Mouse (Mus musculus): ENCODE measurements around the gene Zmiz1. TPM values are rescaled to one million over a fixed set of nuclear protein-coding genes. Genes with fewer than 3 reads are reported as not detected.
A peak's percentile ranks its signal among the peaks of the same experiment; 100 is the strongest.

Gene Zmiz1
- polyA plus RNA-seq, 1 experiment from 2014 or later: 6.1 TPM

DNA sequence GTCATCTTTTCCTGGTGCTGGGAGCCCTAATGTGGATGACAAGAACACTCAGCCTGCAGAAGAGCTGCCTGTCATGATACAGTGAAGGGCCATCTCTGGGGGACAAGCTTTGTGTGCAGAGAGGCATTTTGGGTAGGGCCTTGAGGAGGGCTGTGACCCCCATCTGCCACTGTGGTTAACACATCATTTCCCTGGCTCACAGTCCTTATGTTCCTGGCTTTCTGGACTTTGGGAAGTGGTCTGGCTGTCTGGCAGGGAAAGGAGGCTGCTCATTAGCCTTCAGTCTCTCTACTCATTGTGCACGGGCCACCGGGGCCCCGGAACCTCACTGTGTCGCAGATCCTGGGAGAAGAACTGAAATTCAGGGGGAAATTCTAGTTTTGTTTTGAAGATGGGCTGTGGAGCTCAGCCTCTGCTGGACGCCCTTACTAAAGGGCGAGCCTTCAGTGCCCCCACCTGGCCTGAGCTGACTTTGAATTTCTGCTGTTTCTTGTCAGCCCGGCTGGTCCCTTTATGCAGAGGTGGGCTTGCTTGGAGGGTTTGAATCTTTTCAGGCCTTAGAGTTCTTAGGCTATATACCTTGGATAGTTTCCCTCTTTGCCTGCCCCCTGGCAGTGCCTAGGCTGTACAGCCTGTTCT lies 10.0 kb downstream of the Zmiz1 start:
- no peak overlapping the region for H3K27ac ChIP-seq (ENCODE audit: low read length)
- no peak overlapping the region for H3K9ac ChIP-seq (ENCODE audit: low read depth, low read length)

GRCm38 (mm10) chr14:25470224-25470805 lies 11.3 kb downstream of the Zmiz1 start:
- Histone ChIP-seq H3K9ac (ENCODE audit: low read depth, low read length) (no peak overlapping the region), H3K27ac (ENCODE audit: low read length) (peak overlapping the region; percentile 34; the same call in 1 of the 2 replicates), H3K27me3 (ENCODE audit: control insufficient read depth, insufficient read depth, low read depth, low read length) (no peaks in the 10 kb centered on the region), H3K4me3 (ENCODE audit: low read depth, low read length) (no peak overlapping the region), H3K36me3 (ENCODE audit: control insufficient read depth, insufficient read depth) (no peaks in the 10 kb centered on the region), H3K4me1 (ENCODE audit: control insufficient read depth, low read depth, low read length) (peaks cover 63% of the 10 kb centered on the region), H3K9me3 (replicated peaks; ENCODE audit: control insufficient read depth, low read length) (no peaks in the 10 kb centered on the region), H3K4me2 (ENCODE audit: low read depth, low read length) (no peak overlapping the region)
- 56% methylated on average over 7 of the region's 7 CpGs for WGBS (ENCODE audit: insufficient replicate concordance)
- no peak for ATAC-seq (ENCODE audit: low read depth)

More for the DNA sequence above, 10.0 kb downstream of the Zmiz1 start:
- H3K4me1 ChIP-seq (ENCODE audit: control insufficient read depth, low read depth, low read length): peaks cover 65% of the 10 kb centered on the region
- H3K36me3 ChIP-seq (ENCODE audit: control insufficient read depth, insufficient read depth): no peaks in the 10 kb centered on the region
- ATAC-seq (ENCODE audit: low read depth): no peak
- 63% methylated on average over 7 of the region's 7 CpGs for WGBS (ENCODE audit: insufficient replicate concordance)
- H3K4me3 ChIP-seq (ENCODE audit: low read depth, low read length): no peak overlapping the region
- no peak overlapping the region for H3K4me2 ChIP-seq (ENCODE audit: low read depth, low read length)
- H3K27me3 ChIP-seq (ENCODE audit: control insufficient read depth, insufficient read depth, low read depth, low read length): no peaks in the 10 kb centered on the region
- no peaks in the 10 kb centered on the region for H3K9me3 ChIP-seq (replicated peaks; ENCODE audit: control insufficient read depth, low read length)

DNA sequence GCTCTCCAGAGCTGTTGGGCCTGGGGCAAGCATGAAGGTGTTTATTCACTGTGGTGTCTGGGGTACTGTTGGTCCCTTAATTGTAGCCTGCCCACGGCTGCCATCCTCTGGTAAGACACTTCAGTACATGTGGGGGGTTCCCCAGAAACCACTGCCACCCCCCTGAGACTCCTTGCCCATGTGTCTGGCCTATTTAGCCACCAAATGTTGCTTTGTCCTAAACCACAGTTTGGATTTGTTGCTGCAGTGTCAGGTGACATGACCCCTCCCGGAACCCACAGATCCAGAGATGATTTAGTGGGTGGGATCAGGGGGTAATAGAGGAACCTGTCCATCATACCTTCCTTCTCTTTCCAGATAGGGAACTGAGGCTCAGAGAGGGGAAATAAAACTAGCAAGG lies 12.1 kb downstream of the Zmiz1 start:
- H3K4me2 ChIP-seq (ENCODE audit: low read depth, low read length): no peak overlapping the region
- ATAC-seq (ENCODE audit: low read depth): no peak
- no peak overlapping the region for H3K27ac ChIP-seq (ENCODE audit: low read length)
- H3K4me3 ChIP-seq (ENCODE audit: low read depth, low read length): no peak overlapping the region
- peaks cover 56% of the 10 kb centered on the region for H3K4me1 ChIP-seq (ENCODE audit: control insufficient read depth, low read depth, low read length)
- WGBS (ENCODE audit: insufficient replicate concordance): 13% methylated on average over 2 of the region's 2 CpGs
- no peaks in the 10 kb centered on the region for H3K9me3 ChIP-seq (replicated peaks; ENCODE audit: control insufficient read depth, low read length)
- no peaks in the 10 kb centered on the region for H3K27me3 ChIP-seq (ENCODE audit: control insufficient read depth, insufficient read depth, low read depth, low read length)
- no peaks in the 10 kb centered on the region for H3K36me3 ChIP-seq (ENCODE audit: control insufficient read depth, insufficient read depth)
- no peak overlapping the region for H3K9ac ChIP-seq (ENCODE audit: low read depth, low read length)

- H3K4me3 ChIP-seq (ENCODE audit: low read depth, low read length): no peak overlapping the region
- H3K9ac ChIP-seq (ENCODE audit: low read depth, low read length): no peak overlapping the region
- H3K9me3 ChIP-seq (replicated peaks; ENCODE audit: control insufficient read depth, low read length): no peaks in the 10 kb centered on the region
- ATAC-seq (ENCODE audit: low read depth): 0 out of 2 replicates have a peak, but pooled peaks have one; percentile 26
- peak overlapping the region; percentile 67 for H3K27ac ChIP-seq (ENCODE audit: low read length)
- no peak overlapping the region for H3K4me2 ChIP-seq (ENCODE audit: low read depth, low read length)
- H3K4me1 ChIP-seq (ENCODE audit: control insufficient read depth, low read depth, low read length): peaks cover 57% of the 10 kb centered on the region
- H3K36me3 ChIP-seq (ENCODE audit: control insufficient read depth, insufficient read depth): no peaks in the 10 kb centered on the region
- no peaks in the 10 kb centered on the region for H3K27me3 ChIP-seq (ENCODE audit: control insufficient read depth, insufficient read depth, low read depth, low read length)
- WGBS (ENCODE audit: insufficient replicate concordance): 44% methylated on average over 6 of the region's 6 CpGs
Observed at GRCm38 (mm10) chr14:25472096-25472861, 13.3 kb downstream of the Zmiz1 start.

DNA sequence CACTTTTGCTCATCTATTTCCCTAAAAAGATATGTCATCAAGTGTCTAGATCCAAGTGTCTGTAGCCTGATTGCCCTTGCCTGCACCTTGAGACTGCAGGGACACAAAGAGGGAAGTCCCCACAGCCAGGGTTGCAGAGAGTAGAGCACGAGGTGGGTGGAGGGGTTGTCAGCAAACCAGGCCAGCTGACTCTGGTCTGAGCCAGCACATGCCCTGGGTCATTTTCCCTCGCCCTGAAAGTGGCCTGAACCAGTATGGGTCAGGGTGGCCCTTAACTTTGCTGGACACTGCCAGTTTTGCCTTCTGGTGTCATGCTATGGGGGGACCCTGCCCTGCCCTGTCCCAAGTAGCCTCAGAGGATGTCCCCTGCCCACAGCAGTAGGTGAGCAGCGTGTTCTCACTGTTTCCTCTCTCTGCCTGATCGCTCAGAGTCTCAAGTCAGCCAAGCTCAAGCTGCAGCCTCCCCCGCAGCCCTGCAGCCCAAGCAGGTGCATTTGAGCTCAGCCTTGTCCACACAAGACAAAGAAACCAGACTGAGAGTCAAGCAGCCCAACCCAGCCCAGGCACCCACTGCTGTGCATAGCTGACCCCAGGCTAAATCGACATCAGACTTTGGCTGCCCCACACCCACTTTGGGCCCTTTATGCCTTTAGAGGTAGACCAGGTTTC lies 14.1 kb downstream of the Zmiz1 start:
- H3K9me3 ChIP-seq (replicated peaks; ENCODE audit: control insufficient read depth, low read length): no peaks in the 10 kb centered on the region
- no peaks in the 10 kb centered on the region for H3K27me3 ChIP-seq (ENCODE audit: control insufficient read depth, insufficient read depth, low read depth, low read length)
- peak; percentile 49 for ATAC-seq (ENCODE audit: low read depth)
- WGBS (ENCODE audit: insufficient replicate concordance): 28% methylated on average over 6 of the region's 6 CpGs
- no peaks in the 10 kb centered on the region for H3K36me3 ChIP-seq (ENCODE audit: control insufficient read depth, insufficient read depth)
- H3K9ac ChIP-seq (ENCODE audit: low read depth, low read length): no peak overlapping the region
- H3K4me3 ChIP-seq (ENCODE audit: low read depth, low read length): no peak overlapping the region
- H3K4me1 ChIP-seq (ENCODE audit: control insufficient read depth, low read depth, low read length): peaks cover 54% of the 10 kb centered on the region
- H3K27ac ChIP-seq (ENCODE audit: low read length): peak overlapping the region; percentile 67
- H3K4me2 ChIP-seq (ENCODE audit: low read depth, low read length): no peak overlapping the region

- Histone ChIP-seq H3K4me1 (ENCODE audit: control insufficient read depth, low read depth, low read length) (peaks cover 57% of the 10 kb centered on the region), H3K27me3 (ENCODE audit: control insufficient read depth, insufficient read depth, low read depth, low read length) (no peaks in the 10 kb centered on the region), H3K27ac (ENCODE audit: low read length) (no peak overlapping the region), H3K36me3 (ENCODE audit: control insufficient read depth, insufficient read depth) (no peaks in the 10 kb centered on the region), H3K4me3 (ENCODE audit: low read depth, low read length) (no peak overlapping the region), H3K4me2 (ENCODE audit: low read depth, low read length) (no peak overlapping the region), H3K9me3 (replicated peaks; ENCODE audit: control insufficient read depth, low read length) (no peaks in the 10 kb centered on the region), H3K9ac (ENCODE audit: low read depth, low read length) (no peak overlapping the region)
- WGBS (ENCODE audit: insufficient replicate concordance): 46% methylated on average over 5 of the region's 5 CpGs
- no peak for ATAC-seq (ENCODE audit: low read depth)
Observed at GRCm38 (mm10) chr14:25474017-25474416, 15.0 kb downstream of the Zmiz1 start.

- WGBS (ENCODE audit: insufficient replicate concordance): 27% methylated on average over 6 of the region's 6 CpGs
- ATAC-seq (ENCODE audit: low read depth): no peak
- Histone ChIP-seq H3K4me3 (ENCODE audit: low read depth, low read length) (no peak overlapping the region), H3K27me3 (ENCODE audit: control insufficient read depth, insufficient read depth, low read depth, low read length) (no peaks in the 10 kb centered on the region), H3K4me1 (ENCODE audit: control insufficient read depth, low read depth, low read length) (peaks cover 64% of the 10 kb centered on the region), H3K9me3 (replicated peaks; ENCODE audit: control insufficient read depth, low read length) (no peaks in the 10 kb centered on the region), H3K36me3 (ENCODE audit: control insufficient read depth, insufficient read depth) (no peaks in the 10 kb centered on the region), H3K27ac (ENCODE audit: low read length) (no peak overlapping the region), H3K4me2 (ENCODE audit: low read depth, low read length) (no peak overlapping the region), H3K9ac (ENCODE audit: low read depth, low read length) (no peak overlapping the region)
Observed at GRCm38 (mm10) chr14:25474732-25475131, 15.7 kb downstream of the Zmiz1 start.

GRCm38 (mm10) chr14:25476048-25476447 lies 17.1 kb downstream of the Zmiz1 start:
- H3K4me2 ChIP-seq (ENCODE audit: low read depth, low read length): no peak overlapping the region
- H3K4me3 ChIP-seq (ENCODE audit: low read depth, low read length): no peak overlapping the region
- no peaks in the 10 kb centered on the region for H3K27me3 ChIP-seq (ENCODE audit: control insufficient read depth, insufficient read depth, low read depth, low read length)
- 63% methylated on average over 9 of the region's 9 CpGs for WGBS (ENCODE audit: insufficient replicate concordance)
- no peaks in the 10 kb centered on the region for H3K36me3 ChIP-seq (ENCODE audit: control insufficient read depth, insufficient read depth)
- H3K4me1 ChIP-seq (ENCODE audit: control insufficient read depth, low read depth, low read length): peaks cover 68% of the 10 kb centered on the region
- no peaks in the 10 kb centered on the region for H3K9me3 ChIP-seq (replicated peaks; ENCODE audit: control insufficient read depth, low read length)
- ATAC-seq (ENCODE audit: low read depth): no peak
- no peak overlapping the region for H3K9ac ChIP-seq (ENCODE audit: low read depth, low read length)
- no peak overlapping the region for H3K27ac ChIP-seq (ENCODE audit: low read length)

Data from liver, embryonic 16.5 days (tissue).